Mouse (Mus musculus) heart, postnatal 36 days (tissue): ENCODE measurements around the gene Tsc2. TPM values are rescaled to one million over a fixed set of nuclear protein-coding genes. Genes with fewer than 3 reads are reported as not detected.

Experiments used
- DNase-seq, 2 experiments: peaks; one replicate each; pipeline ENCODE4 v3.0.0; 2021 to 2022
- intact Hi-C: fragments of 180-260 bp; cut with DNase I; formaldehyde crosslinking; loops from one replicate; pipeline ENCODE4 v1.15.1; 2025
- total RNA-seq, 2 experiments: library from RNA; stranded (reverse); gene quantifications; 2 replicates each; pipeline ENCODE4 v1.2.3; 2021

Gene Tsc2
- total RNA-seq, 2 experiments from 2014 or later = 106 to 112 TPM

- DNase-seq = no peak
These were observed 48.6 kb downstream of the Tsc2 start for GRCm38 (mm10) chr17:24583599-24584460.

DNA sequence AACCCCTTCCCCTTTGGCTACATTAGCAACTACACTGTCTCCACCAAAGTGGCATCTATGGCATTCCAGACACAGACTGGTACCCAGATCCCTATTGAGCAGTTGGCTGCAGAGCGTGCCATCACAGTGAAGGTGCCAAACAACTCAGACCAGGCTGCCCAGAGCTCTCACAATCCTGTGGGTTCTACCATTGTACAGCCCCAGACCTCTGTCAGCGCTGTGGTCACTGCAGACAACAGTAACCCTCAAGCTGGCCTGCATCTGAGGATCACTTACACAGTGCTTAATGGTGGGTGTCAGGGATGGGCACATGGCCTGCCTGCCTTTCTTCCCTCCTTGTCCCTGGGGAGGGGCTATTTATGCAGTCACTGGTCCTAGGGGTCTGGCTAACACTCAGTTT is 52.1 kb downstream of the Tsc2 start:
- intact Hi-C loops = no loop called here

More at GRCm38 (mm10) chr17:24583599-24584460, 48.6 kb downstream of the Tsc2 start:
- intact Hi-C loops = no loop called here

GRCm38 (mm10) chr17:24579532-24579931 is 52.9 kb downstream of the Tsc2 start:
- no peak for DNase-seq
- intact Hi-C loops = no loop called here

More for the DNA sequence above, 52.1 kb downstream of the Tsc2 start:
- no peak for DNase-seq

DNA sequence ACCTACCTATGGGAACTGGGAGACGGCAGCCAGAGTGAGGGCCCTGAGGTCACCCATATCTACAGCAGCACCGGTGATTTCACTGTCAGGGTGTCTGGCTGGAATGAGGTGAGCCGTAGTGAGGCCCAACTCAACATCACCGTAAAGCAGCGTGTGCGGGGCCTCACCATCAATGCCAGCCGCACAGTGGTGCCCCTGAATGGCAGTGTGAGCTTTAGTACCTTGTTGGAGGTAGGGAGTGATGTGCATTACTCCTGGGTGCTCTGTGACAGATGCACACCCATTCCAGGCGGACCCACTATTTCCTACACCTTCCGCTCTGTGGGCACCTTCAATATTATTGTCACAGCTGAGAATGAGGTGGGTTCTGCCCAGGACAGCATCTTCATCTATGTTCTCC is 58.6 kb downstream of the Tsc2 start:
- intact Hi-C loops = no loop called here
- no peak for DNase-seq

GRCm38 (mm10) chr17:24572651-24573245 is 59.7 kb downstream of the Tsc2 start:
- DNase-seq = no peak

DNA sequence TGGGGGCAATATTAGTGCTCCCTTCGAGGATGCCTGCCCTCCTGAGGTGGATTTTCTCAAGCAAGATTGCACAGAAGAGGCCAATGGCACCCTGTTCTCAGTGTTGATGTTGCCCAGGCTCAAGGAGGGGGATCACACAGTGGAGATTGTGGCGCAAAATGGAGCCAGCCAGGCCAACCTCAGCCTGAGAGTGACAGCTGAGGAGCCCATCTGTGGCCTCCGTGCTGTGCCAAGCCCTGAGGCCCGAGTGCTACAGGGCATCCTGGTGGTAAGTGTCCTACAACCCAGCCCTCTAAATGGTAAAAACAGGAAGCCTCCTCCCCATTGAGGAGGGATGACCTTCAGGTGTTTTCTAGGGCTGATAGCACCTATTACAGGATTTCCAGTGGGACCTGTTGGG is 62.6 kb downstream of the Tsc2 start:
- DNase-seq = no peak
- intact Hi-C loops = no loop called here

More at GRCm38 (mm10) chr17:24572651-24573245, 59.7 kb downstream of the Tsc2 start:
- intact Hi-C loops = no loop called here

GRCm38 (mm10) chr17:24567034-24567779 is 65.2 kb downstream of the Tsc2 start:
- intact Hi-C loops = no loop called here
- peak; percentile 59 to 68 for DNase-seq

DNA sequence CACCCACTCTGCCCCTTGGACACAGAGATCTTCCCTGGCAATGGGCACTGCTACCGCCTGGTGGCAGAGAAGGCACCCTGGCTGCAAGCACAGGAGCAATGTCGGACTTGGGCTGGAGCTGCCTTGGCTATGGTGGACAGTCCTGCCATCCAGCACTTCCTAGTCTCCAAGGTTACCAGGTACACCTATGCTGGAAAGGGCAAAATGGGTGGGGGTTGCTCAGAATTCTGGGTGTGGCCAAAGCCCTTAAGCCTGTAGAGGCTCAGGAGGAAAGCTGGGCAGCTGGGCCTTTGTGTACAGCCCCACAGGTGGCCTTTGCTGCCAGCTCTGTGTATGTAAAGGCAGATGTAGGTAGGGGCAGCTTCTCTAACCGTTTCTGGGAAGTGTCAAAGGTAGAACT is 66.6 kb downstream of the Tsc2 start:
- no peak for DNase-seq
- intact Hi-C loops = no loop called here

GRCm38 (mm10) chr17:24565092-24565491 is 67.3 kb downstream of the Tsc2 start:
- intact Hi-C loops = no loop called here
- DNase-seq = no peak

GRCm38 (mm10) chr17:24564422-24564821 is 68.0 kb downstream of the Tsc2 start:
- DNase-seq = no peak
- intact Hi-C loops = no loop called here

- DNase-seq = no peak
- intact Hi-C loops = no loop called here
These were observed 68.8 kb downstream of the Tsc2 start for GRCm38 (mm10) chr17:24563638-24564037.

DNA sequence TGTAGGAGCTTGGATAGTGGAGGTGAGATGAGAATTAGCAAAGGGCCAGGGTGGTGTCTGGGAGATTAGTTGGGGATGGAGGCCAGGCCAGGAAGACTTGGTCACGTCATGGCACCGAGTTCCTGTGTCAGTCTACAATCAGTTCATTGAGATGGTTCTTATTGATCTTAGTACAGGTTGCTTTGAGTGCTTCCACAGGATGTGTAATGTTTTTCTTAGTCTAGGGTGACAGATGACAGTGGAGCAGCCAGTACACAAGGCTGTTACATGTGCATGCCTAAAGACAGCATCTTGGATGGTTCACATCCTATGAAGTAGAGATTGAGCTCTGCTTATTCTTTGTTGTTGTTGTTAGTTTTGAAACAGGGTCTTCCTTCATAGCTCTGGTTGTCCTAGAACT is 70.8 kb downstream of the Tsc2 start:
- DNase-seq = no peak
- intact Hi-C loops = no loop called here

DNA sequence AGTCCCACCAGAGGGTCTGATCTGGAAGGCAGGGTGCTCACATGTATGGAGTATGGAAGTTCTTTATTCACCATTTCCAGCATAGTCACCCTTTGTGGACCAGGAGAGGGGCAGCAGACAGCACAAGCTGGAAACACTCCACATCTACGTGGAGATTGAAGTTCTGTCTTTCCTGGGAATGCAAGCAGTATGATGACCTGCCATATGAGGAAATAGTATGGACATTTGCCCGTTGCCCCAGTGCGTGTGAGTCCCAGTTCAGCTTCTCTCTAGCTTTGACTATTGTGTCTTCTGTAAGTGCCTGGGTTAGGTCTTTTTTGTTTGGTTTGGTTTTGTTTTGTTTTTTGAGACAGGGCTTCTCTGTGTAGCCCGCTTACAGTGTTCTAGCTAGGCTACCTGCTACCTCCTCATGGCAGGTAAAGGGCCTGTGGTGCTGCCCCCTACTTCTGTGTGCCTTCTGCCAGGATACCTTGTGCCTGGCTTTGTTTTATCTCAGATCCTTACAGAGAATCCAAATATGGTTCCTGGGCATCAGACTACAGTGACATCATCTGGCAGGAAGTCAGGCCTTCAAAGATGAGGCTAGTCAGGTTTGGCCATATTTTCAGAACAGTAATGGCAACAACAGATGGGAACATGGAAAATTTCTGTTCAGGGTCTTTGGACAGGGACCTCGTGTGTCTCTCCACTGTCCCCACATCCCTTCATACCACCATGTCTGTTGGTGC is 72.0 kb downstream of the Tsc2 start:
- DNase-seq = no peak
- intact Hi-C loops = no loop called here

GRCm38 (mm10) chr17:24559146-24559545 is 73.3 kb downstream of the Tsc2 start:
- DNase-seq = peak; percentile 60 to 71
- intact Hi-C loops = no loop called here

DNA sequence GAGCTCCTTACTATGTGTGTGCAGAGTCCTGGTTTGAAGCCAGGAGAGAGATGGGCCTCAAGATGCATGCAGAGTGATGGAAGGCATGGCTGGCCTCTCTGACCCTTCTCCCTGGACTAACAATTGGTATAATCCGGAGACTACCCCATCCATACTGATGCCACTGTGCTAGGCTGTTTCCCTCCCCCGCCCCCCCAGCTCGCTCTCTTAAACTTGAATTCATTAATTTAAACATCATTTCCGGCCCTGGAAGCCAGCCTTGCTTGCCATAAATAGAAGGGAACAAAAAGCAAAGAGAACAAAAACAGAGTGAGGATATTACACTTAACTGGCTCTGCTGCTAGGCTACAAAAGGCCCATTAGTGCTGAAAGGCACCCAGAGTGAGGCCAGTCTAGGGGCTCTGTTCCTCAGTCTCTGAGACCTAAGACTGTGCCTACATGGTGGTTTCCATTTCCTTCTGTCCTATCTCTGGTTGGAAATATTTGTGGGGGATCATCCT is 73.8 kb downstream of the Tsc2 start:
- DNase-seq = peak in 1 of 2 experiments; percentile 29
- intact Hi-C loops = no loop called here

- intact Hi-C loops = no loop called here
- peak; percentile 63 to 65 for DNase-seq
These were observed 75.3 kb downstream of the Tsc2 start for GRCm38 (mm10) chr17:24557091-24557490.

DNA sequence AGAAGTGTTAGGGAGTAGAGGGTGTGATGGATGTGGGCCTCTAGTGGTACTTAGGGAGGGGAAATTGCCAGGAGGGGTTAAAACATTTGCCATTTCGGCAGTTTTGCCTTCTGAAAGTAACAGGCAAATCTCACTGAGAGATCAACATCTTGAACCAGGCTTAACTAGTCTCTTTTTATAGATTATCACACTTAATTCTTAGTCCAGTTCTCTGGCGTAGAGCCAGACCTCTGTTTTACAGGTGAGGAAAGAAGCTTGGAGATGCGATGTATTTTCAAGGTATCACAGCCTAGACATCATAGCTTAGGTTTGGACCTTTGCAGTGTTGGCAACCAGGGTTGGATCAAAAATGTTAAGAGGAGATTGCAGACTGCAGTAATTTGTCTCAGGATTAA is 81.4 kb downstream of the Tsc2 start:
- no peak for DNase-seq
- intact Hi-C loops = no loop called here

DNA sequence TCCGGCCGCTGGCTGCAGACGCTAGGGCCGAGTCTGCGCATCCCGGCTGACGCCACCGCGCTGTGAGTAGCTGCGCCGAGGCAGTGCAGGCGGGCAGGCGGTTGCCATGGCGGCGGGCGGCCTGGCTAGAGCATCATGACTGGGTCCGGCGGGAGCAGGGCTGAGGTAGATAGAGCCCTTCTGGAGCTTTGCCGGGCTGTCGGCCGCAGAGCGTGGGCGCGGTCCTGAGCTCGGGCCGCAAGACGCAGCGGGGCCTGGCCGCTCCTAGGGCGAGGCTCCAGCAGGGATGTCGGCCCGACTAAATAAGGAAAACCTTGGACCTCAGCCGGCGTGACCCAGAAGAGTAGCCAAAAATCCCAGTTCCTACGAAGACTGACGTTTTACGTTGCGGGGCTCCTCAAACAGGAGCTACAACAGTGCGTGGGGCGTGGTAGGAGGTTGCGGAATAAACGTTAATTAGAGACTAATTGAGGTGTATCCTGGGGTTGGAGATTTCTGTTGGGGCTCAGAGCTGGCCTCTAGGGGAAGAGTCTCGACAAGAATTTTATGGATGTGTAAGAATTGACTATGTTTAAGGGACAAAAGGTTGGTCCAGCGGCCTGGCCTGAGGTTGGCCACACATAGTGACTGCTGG is 81.9 kb downstream of the Tsc2 start:
- intact Hi-C loops = no loop called here

DNA sequence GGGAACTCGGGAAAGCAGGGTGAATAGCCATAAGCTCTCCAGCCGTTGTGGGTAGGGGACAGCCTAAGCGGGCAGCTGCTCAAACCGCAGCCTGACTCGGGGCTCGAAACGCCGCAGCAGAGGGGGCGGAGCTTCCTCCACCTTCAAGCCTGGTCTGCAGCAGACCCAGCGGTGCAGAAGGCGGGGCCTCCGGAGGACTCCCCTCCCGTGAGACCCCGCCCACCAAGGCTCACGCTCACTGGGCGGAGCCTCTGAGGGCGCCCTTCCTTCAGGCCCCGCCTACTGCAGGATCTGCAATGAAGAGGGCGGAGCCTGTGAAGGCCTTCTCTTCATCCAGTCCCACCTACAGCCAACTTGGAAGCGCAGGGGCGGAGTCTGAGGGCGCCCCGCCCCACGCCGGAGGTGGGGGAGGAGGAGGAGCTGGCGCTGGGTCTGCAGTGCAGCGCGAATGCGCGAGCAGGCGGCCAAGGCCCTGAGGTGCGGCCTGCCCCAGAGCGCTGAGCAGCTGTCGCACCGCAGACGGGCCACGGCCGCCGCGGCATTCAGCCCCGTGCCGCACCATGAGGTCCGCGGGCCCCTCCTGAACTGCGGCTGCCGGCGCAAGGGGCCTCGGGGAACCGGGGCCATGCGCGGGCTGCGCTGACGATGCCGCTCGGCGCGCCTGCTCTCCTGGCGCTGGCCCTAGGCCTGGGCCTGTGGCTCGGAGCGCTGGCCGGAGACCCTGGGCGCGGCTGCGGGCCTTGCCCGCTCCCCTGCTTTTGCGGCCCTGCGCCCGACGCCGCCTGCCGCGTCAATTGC is 82.6 kb downstream of the Tsc2 start, which contains the start of gene Pkd1:
Gene Pkd1, plus strand, starts transcription at position 217 of the 798 bp plus-strand sequence.
- intact Hi-C loops = no loop called here
- peak; percentile 99 to 100 for DNase-seq

More for the DNA sequence above, 81.9 kb downstream of the Tsc2 start:
- DNase-seq = peak; percentile 74 to 84
